ENCODE assay signal across 31 mouse cellular contexts in the genomic region with DNA sequence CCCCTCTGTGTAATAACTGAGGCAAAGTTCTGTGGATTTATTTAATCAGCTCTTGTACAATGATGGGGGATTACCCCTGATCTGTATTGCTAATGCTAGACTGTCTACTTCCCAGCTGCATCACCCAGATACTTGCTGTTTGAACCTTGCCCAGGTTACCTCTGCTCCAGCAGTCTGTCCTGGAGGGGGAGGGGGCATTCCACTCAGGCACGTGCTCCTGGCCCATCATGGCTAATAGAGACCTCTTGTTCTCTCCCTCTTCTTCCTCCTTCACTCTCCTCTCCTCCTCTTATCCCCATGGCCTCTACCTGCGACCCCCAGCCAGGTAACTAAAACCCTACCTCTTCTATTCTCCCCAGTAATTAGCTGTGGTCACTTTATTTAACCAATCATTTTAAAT. TPM values are rescaled to one million over a fixed set of nuclear protein-coding genes. Genes with fewer than 3 reads are reported as not detected.
DNase-seq lines count a peak whose midpoint lies in the region; ATAC-seq and TF ChIP-seq lines count a peak whose summit lies in the region.
"Had no signal": no experiment of that assay in that cellular context is flagged by ENCODE, and none has a peak within 500 bp of the region (broad histone marks: within the 10 kb centered on the region; RNA-seq: fewer than 3 reads in every experiment).

No protein-coding gene starts in this region.

- no peak for ATAC-seq in liver, embryonic 11.5 days (replicated peaks; ENCODE audit: low FRiP score)
- ATAC-seq in liver, embryonic 16.5 days (ENCODE audit: low read depth), result no peak
- no peak for ATAC-seq in stomach, postnatal 0 days (ENCODE audit: low FRiP score, low TSS enrichment)
- ATAC-seq: forebrain, postnatal 0 days; intestine, postnatal 0 days; midbrain, embryonic 15.5 days; Patski had no signal

- H3K79me2 ChIP-seq in liver, adult 2 months (ENCODE audit: control insufficient read depth, insufficient read depth, low read length), result 0 out of 2 replicates have a peak, but pooled peaks cover 3% of the 10 kb centered on the region
- no peaks in the 10 kb centered on the region for H3K79me2 ChIP-seq in heart, adult 2 months (replicated peaks; ENCODE audit: control insufficient read depth, insufficient read depth, low read length)

- H3K36me3 ChIP-seq in liver, adult 2 months (ENCODE audit: control insufficient read depth, insufficient read depth, low read length), result no peaks in the 10 kb centered on the region
- H3K36me3 ChIP-seq in liver, embryonic 11.5 days (ENCODE audit: control insufficient read depth, insufficient read depth, low read length), result no peaks in the 10 kb centered on the region
- H3K36me3 ChIP-seq in liver, embryonic 16.5 days (ENCODE audit: control insufficient read depth, insufficient read depth), result no peaks in the 10 kb centered on the region
- H3K36me3 ChIP-seq in stomach, postnatal 0 days (ENCODE audit: control insufficient read depth, insufficient read depth, low read length), result no peaks in the 10 kb centered on the region
- no peaks in the 10 kb centered on the region for H3K36me3 ChIP-seq in heart, adult 2 months (ENCODE audit: control insufficient read depth, insufficient read depth, low read length)
- H3K36me3 ChIP-seq: heart, embryonic 10.5 days; heart, embryonic 15.5 days; limb, embryonic 13.5 days; midbrain, embryonic 10.5 days; midbrain, embryonic 15.5 days; neural tube, embryonic 15.5 days had no signal

- no peak overlapping the region for H3K27ac ChIP-seq in liver, adult 2 months (replicated peaks; ENCODE audit: insufficient read depth, low read depth, low read length)
- no peak overlapping the region for H3K27ac ChIP-seq in liver, embryonic 11.5 days (ENCODE audit: low read depth, low read length)
- peak overlapping the region; percentile 52 for H3K27ac ChIP-seq in liver, embryonic 16.5 days (ENCODE audit: low read length)
- no peak overlapping the region for H3K27ac ChIP-seq in stomach, postnatal 0 days (replicated peaks)
- H3K27ac ChIP-seq in heart, adult 2 months, result no peak overlapping the region
- H3K27ac ChIP-seq: heart, embryonic 10.5 days; heart, embryonic 15.5 days; hindbrain, embryonic 14.5 days; layer of hippocampus, adult 2 months; left cerebral cortex, adult 2 months; limb, embryonic 13.5 days; midbrain, embryonic 10.5 days; midbrain, embryonic 15.5 days; neural tube, embryonic 15.5 days had no signal

- WGBS in liver, adult 2 months, result 52% methylated on average over 2 of the region's 2 CpGs
- 61% methylated on average over 2 of the region's 2 CpGs for WGBS in liver, embryonic 11.5 days
- WGBS in liver, embryonic 16.5 days (ENCODE audit: insufficient replicate concordance), result 58% methylated on average over 2 of the region's 2 CpGs
- WGBS in stomach, postnatal 0 days, result 49% methylated on average over 2 of the region's 2 CpGs
- 69% methylated on average over 2 of the region's 2 CpGs for WGBS in heart, adult 2 months

- no peaks in the 10 kb centered on the region for H3K9me3 ChIP-seq in liver, embryonic 11.5 days (ENCODE audit: control insufficient read depth, low read length)
- H3K9me3 ChIP-seq in liver, embryonic 16.5 days (replicated peaks; ENCODE audit: control insufficient read depth, low read length), result no peaks in the 10 kb centered on the region
- H3K9me3 ChIP-seq in stomach, postnatal 0 days (ENCODE audit: control insufficient read depth, low read length), result no peaks in the 10 kb centered on the region
- H3K9me3 ChIP-seq: heart, embryonic 10.5 days; heart, embryonic 15.5 days; limb, embryonic 13.5 days; midbrain, embryonic 10.5 days; midbrain, embryonic 15.5 days; neural tube, embryonic 15.5 days had no signal

- TF ChIP-seq POLR2A in liver, adult 2 months (IDR thresholded peaks at IDR 0.05; ENCODE audit: extremely low read depth, insufficient read depth, low read length), result no peak
- no peak for TF ChIP-seq POLR2A in heart, adult 2 months (IDR thresholded peaks at IDR 0.05; ENCODE audit: insufficient read depth, low read depth, low read length)

- no peak for TF ChIP-seq EP300 in stomach, postnatal 0 days (optimal IDR thresholded peaks at IDR 0.05)
- no peak for TF ChIP-seq EP300 in heart, adult 2 months (IDR thresholded peaks at IDR 0.05; ENCODE audit: insufficient read depth, low read depth, low read length)

- peaks cover 2% of the 10 kb centered on the region; the same call in 1 of the 2 replicates for H3K4me1 ChIP-seq in liver, adult 2 months (ENCODE audit: control insufficient read depth, insufficient read depth, low read length)
- peaks cover 39% of the 10 kb centered on the region for H3K4me1 ChIP-seq in liver, embryonic 11.5 days (replicated peaks; ENCODE audit: control insufficient read depth, insufficient read depth, low read length)
- peaks cover 76% of the 10 kb centered on the region for H3K4me1 ChIP-seq in liver, embryonic 16.5 days (ENCODE audit: control insufficient read depth, low read depth, low read length)
- H3K4me1 ChIP-seq in stomach, postnatal 0 days (replicated peaks; ENCODE audit: control insufficient read depth, insufficient read depth), result 0 out of 2 replicates have a peak, but pooled peaks cover 4% of the 10 kb centered on the region
- H3K4me1 ChIP-seq in heart, adult 2 months (ENCODE audit: control insufficient read depth, insufficient read depth, low read length), result no peaks in the 10 kb centered on the region

- no peak overlapping the region for H3K9ac ChIP-seq in liver, adult 2 months (ENCODE audit: low read depth, low read length)
- H3K9ac ChIP-seq in liver, embryonic 11.5 days (ENCODE audit: low read depth, low read length), result no peak overlapping the region
- no peak overlapping the region for H3K9ac ChIP-seq in liver, embryonic 16.5 days (ENCODE audit: low read depth, low read length)
- no peak overlapping the region for H3K9ac ChIP-seq in stomach, postnatal 0 days (ENCODE audit: low read length)
- H3K9ac ChIP-seq in heart, adult 2 months (ENCODE audit: low read depth, low read length), result no peak overlapping the region
- H3K9ac ChIP-seq: forebrain, postnatal 0 days; heart, embryonic 15.5 days; hindbrain, embryonic 14.5 days; limb, embryonic 13.5 days; lung, embryonic 14.5 days; midbrain, embryonic 15.5 days; neural tube, embryonic 15.5 days had no signal

- no peak overlapping the region for H3K4me2 ChIP-seq in liver, embryonic 11.5 days
- H3K4me2 ChIP-seq in liver, embryonic 16.5 days (ENCODE audit: low read depth, low read length), result no peak overlapping the region
- H3K4me2 ChIP-seq in stomach, postnatal 0 days (replicated peaks; ENCODE audit: low read depth), result no peak overlapping the region
- H3K4me2 ChIP-seq: heart, embryonic 15.5 days; hindbrain, embryonic 14.5 days; limb, embryonic 13.5 days; lung, embryonic 14.5 days; midbrain, embryonic 15.5 days; neural tube, embryonic 15.5 days had no signal

- no peaks in the 10 kb centered on the region for H3K27me3 ChIP-seq in liver, adult 2 months (ENCODE audit: control insufficient read depth, insufficient read depth, low read length)
- H3K27me3 ChIP-seq in liver, embryonic 11.5 days (replicated peaks; ENCODE audit: control insufficient read depth, insufficient read depth, low read length), result no peaks in the 10 kb centered on the region
- H3K27me3 ChIP-seq in liver, embryonic 16.5 days (ENCODE audit: control insufficient read depth, insufficient read depth, low read depth, low read length), result no peaks in the 10 kb centered on the region
- H3K27me3 ChIP-seq in stomach, postnatal 0 days (ENCODE audit: control insufficient read depth, insufficient read depth, low read length), result no peaks in the 10 kb centered on the region
- H3K27me3 ChIP-seq in heart, adult 2 months (ENCODE audit: control insufficient read depth, insufficient read depth, low read length), result no peaks in the 10 kb centered on the region
- H3K27me3 ChIP-seq: heart, embryonic 15.5 days; limb, embryonic 13.5 days; midbrain, embryonic 15.5 days; neural tube, embryonic 15.5 days; Patski had no signal

- no peak for TF ChIP-seq CTCF in liver, adult 2 months (IDR thresholded peaks at IDR 0.05; ENCODE audit: low read depth, low read length)
- TF ChIP-seq CTCF in stomach, postnatal 0 days (IDR thresholded peaks at IDR 0.05; ENCODE audit: low read depth), result no peak
- TF ChIP-seq CTCF in heart, adult 2 months (IDR thresholded peaks at IDR 0.05), result no peak

- H3K4me3 ChIP-seq in liver, adult 2 months (ENCODE audit: insufficient read depth, low read depth, low read length), result no peak overlapping the region
- H3K4me3 ChIP-seq in liver, embryonic 11.5 days (ENCODE audit: low read depth, low read length), result no peak overlapping the region
- H3K4me3 ChIP-seq in liver, embryonic 16.5 days (ENCODE audit: low read depth, low read length), result no peak overlapping the region
- H3K4me3 ChIP-seq in stomach, postnatal 0 days (ENCODE audit: low read depth, low read length), result no peak overlapping the region
- H3K4me3 ChIP-seq in heart, adult 2 months, result no peak overlapping the region
- H3K4me3 ChIP-seq: erythroblast, embryonic 14.5 days; heart, embryonic 10.5 days; heart, embryonic 15.5 days; layer of hippocampus, adult 2 months; left cerebral cortex, adult 2 months; limb, embryonic 13.5 days; midbrain, embryonic 10.5 days; midbrain, embryonic 15.5 days; neural tube, embryonic 15.5 days had no signal

- intact Hi-C loops in heart, adult 2 months (cut with DNase I), result no loop called here

- peak; percentile 73 for DNase-seq in kidney, adult 11 months
- DNase-seq in kidney, postnatal 4 days, result no peak
- peak; percentile 19 for DNase-seq in liver, adult 2 months (ENCODE audit: extremely low read depth, low read depth, low spot score)
- DNase-seq in liver, embryonic 11.5 days (ENCODE audit: low spot score), result no peak
- DNase-seq in kidney, postnatal 36 days, result peak; percentile 83 to 84
- DNase-seq in stomach, postnatal 0 days (ENCODE audit: low spot score), result no peak
- no peak for DNase-seq in heart, adult 2 months
- DNase-seq: adrenal gland, postnatal 10 days; cerebellum, postnatal 10 days; forebrain, postnatal 0 days; gastrocnemius, postnatal 10 days; heart, postnatal 4 days; lung, embryonic 14.5 days; lung, postnatal 14 days; right cerebral cortex, adult 18-20 months; spleen, adult 18-20 months; thymus, adult 18-20 months; thymus, postnatal 25 days had no signal

RNA-seq across cellular contexts. Expression of a gene that starts 4.1 kb away (rescaled TPM):
- total RNA-seq in liver, adult 2 months (2014; rRNA removed), result 18.0 and 24.0 TPM in 2 replicates
- 9.1 and 17.0 TPM in 2 replicates for polyA plus RNA-seq in liver, adult 2 months (2012; rRNA removed)
- 74.4 and 76.3 TPM in 2 replicates for polyA plus RNA-seq in liver, embryonic 11.5 days (2014; fragmentation: Nextera tagmentation; extraction: Ambion mirVana)
- polyA plus RNA-seq in liver, embryonic 16.5 days (2015; fragmentation: Nextera tagmentation; extraction: Ambion mirVana), result 46.0 and 49.5 TPM in 2 replicates
- 29.5 and 30.5 TPM in 2 replicates for polyA plus RNA-seq in stomach, postnatal 0 days (2015; fragmentation: Nextera tagmentation; extraction: Ambion mirVana)
- 10 to 100 TPM; 11.6 to 13.3 TPM for total RNA-seq in heart, adult 2 months (2021)
- 14.0 and 29.0 TPM in 2 replicates for polyA plus RNA-seq in heart, adult 2 months (2012; rRNA removed)

RNA-seq across cellular contexts. Expression of a gene that starts 44.4 kb away (rescaled TPM):
- 29.9 and 35.0 TPM in 2 replicates for total RNA-seq in liver, adult 2 months (2014; rRNA removed)
- 6.2 and 6.7 TPM in 2 replicates for polyA plus RNA-seq in liver, adult 2 months (2012; rRNA removed)
- polyA plus RNA-seq in liver, embryonic 11.5 days (2014; fragmentation: Nextera tagmentation; extraction: Ambion mirVana), result 54.1 and 54.6 TPM in 2 replicates
- polyA plus RNA-seq in liver, embryonic 16.5 days (2015; fragmentation: Nextera tagmentation; extraction: Ambion mirVana), result 41.6 and 44.0 TPM in 2 replicates
- 34.5 and 36.9 TPM in 2 replicates for polyA plus RNA-seq in stomach, postnatal 0 days (2015; fragmentation: Nextera tagmentation; extraction: Ambion mirVana)
- 10 to 100 TPM; 40.3 to 41.3 TPM for total RNA-seq in heart, adult 2 months (2021)
- polyA plus RNA-seq in heart, adult 2 months (2012; rRNA removed), result 13.8 and 30.1 TPM in 2 replicates

Comparison
In these comparisons a context has a peak if more than half of its experiments do, and no peak if none do; other contexts are left out.
1. DNase-seq: peak in kidney, adult 11 months (single experiment), liver, adult 2 months (single experiment) and kidney, postnatal 36 days (2 of 2); none in kidney, postnatal 4 days (0 of 2), liver, embryonic 11.5 days (single experiment), stomach, postnatal 0 days (single experiment) and heart, adult 2 months (0 of 2).